ENCODE assay signal across 16 mouse cellular contexts in genomic region chr11:46447644-46448484, GRCm38 (mm10). TPM values are rescaled to one million over a fixed set of nuclear protein-coding genes. Genes with fewer than 3 reads are reported as not detected.
DNase-seq lines count a peak whose midpoint lies in the region; ATAC-seq lines count a peak whose summit lies in the region.
"Had no signal": no experiment of that assay in that cellular context is flagged by ENCODE, and none has a peak within 500 bp of the region (broad histone marks: within the 10 kb centered on the region; RNA-seq: fewer than 3 reads in every experiment).

No protein-coding gene starts in this region.

- ATAC-seq in common myeloid progenitor, adult 5-6 weeks (replicated peaks; ENCODE audit: low read depth, poor library complexity, severe bottlenecking): peak; percentile 52
- peak; percentile 48 for ATAC-seq in megakaryocyte progenitor cell, adult 5-6 weeks (replicated peaks; ENCODE audit: poor library complexity)
- ATAC-seq: forebrain, postnatal 0 days; Patski had no signal

- DNase-seq in 416B (ENCODE audit: low read depth): peak; percentile 79
- peak; percentile 65 for DNase-seq in CD4-positive, CD25-positive, alpha-beta regulatory T cell, adult 2 months (ENCODE audit: low read depth, low spot score)
- no peak for DNase-seq in Muller cell, postnatal 12 days (ENCODE audit: inconsistent ontology term)
- no peak for DNase-seq in embryo, embryonic 10 days (ENCODE audit: low spot score)
- DNase-seq in lung, postnatal 4 days: no peak
- DNase-seq: adrenal gland, postnatal 36 days; cerebellum, adult 8-10 months; forebrain, postnatal 0 days; heart, postnatal 14 days; kidney, adult 11 months; lung, postnatal 10 days had no signal

RNA-seq across cellular contexts. Expression of gene Havcr2, which starts 6.9 kb away (rescaled TPM):
- 1.2 and 4.4 TPM in 2 replicates for total RNA-seq in common myeloid progenitor, adult 5-6 weeks (2017)
- 0.07 and 0.27 TPM in 2 replicates for total RNA-seq in megakaryocyte progenitor cell, adult 5-6 weeks (2015)
- total RNA-seq in megakaryocyte progenitor cell, adult 5-6 weeks (2017): 0.54 and 0.92 TPM in 2 replicates

RNA-seq across cellular contexts. Expression of gene Med7, which starts 11.1 kb away (rescaled TPM):
- 38.7 and 45.2 TPM in 2 replicates for total RNA-seq in common myeloid progenitor, adult 5-6 weeks (2017)
- 63.6 and 72.4 TPM in 2 replicates for total RNA-seq in megakaryocyte progenitor cell, adult 5-6 weeks (2015)
- total RNA-seq in megakaryocyte progenitor cell, adult 5-6 weeks (2017): 16.2 and 27.1 TPM in 2 replicates

RNA-seq across cellular contexts. Expression of gene Fam71b, which starts 51.5 kb away (rescaled TPM):
- total RNA-seq in common myeloid progenitor, adult 5-6 weeks (2017): not detected in 2 replicates
- total RNA-seq in megakaryocyte progenitor cell, adult 5-6 weeks (2015): not detected in 2 replicates
- total RNA-seq in megakaryocyte progenitor cell, adult 5-6 weeks (2017): not detected in 2 replicates
- total RNA-seq: adrenal gland, postnatal 36 days; forebrain, postnatal 0 days; gastrocnemius, postnatal 4 days; heart, postnatal 14 days; layer of hippocampus, adult 18-20 months had no signal

RNA-seq across cellular contexts. Expression of gene Itk, which starts 58.5 kb away (rescaled TPM):
- total RNA-seq in common myeloid progenitor, adult 5-6 weeks (2017): 0.87 and 1.1 TPM in 2 replicates
- total RNA-seq in megakaryocyte progenitor cell, adult 5-6 weeks (2015): 0.91 TPM in 1 of 2 replicates, not detected in the other
- 0.46 and 0.95 TPM in 2 replicates for total RNA-seq in megakaryocyte progenitor cell, adult 5-6 weeks (2017)

Comparison
In these comparisons a context has a peak if more than half of its experiments do, and no peak if none do; other contexts are left out.
1. DNase-seq: peak in 416B (single experiment) and CD4-positive, CD25-positive, alpha-beta regulatory T cell, adult 2 months (single experiment); none in Muller cell, postnatal 12 days (single experiment), embryo, embryonic 10 days (single experiment) and lung, postnatal 4 days (0 of 2).